Mouse (Mus musculus): ENCODE results near the gene Spast.

Gene Spast

GRCm38 (mm10) chr17:74424401-74425005, 85.7 kb downstream of the Spast start:
- no peak for DNase-seq (ENCODE audit: low read depth)

DNA sequence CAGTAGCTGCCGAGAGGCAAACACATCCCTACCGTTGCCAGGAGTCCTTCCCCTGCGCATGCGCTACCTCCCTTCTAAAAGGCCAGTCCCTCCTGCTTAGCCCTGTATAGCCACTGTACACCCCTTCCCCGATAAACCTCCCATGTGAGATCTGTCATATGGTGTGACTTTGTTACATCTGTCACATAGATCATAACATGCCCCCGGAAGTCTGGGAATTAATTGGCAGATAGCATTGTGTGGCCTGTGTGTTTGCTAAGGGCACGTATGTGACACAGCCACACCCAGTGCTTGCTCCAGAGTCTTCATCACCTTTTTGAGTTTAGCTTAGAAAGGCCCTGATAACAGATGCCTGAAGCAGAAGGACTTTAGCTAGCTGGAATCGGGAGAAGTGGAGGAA, 91.3 kb downstream of the Spast start:
- no peak for DNase-seq (ENCODE audit: low read depth)

GRCm38 (mm10) chr17:74431481-74431880, 92.7 kb downstream of the Spast start:
- peak; percentile 22 for DNase-seq (ENCODE audit: low read depth)

DNA sequence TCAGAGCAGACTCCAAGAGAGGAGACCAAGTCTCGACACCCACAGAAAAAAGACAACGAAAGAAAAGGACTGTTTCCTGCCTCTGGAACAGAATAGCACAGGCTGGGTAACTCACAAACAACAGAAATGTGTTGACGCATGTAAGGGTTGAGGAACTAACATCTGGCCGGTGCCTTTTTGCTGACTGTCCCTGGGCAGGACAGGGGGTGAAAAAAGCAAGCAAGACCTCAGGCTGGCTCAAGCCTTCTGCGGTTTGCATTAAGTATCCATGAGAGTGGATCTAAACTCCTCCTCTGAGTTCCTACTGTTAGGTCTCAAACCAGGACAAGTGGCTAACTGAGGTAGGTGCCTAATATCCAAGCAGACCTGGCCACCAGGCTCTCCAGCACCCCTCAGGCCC, 93.8 kb downstream of the Spast start:
- no peak for DNase-seq (ENCODE audit: low read depth)

DNA sequence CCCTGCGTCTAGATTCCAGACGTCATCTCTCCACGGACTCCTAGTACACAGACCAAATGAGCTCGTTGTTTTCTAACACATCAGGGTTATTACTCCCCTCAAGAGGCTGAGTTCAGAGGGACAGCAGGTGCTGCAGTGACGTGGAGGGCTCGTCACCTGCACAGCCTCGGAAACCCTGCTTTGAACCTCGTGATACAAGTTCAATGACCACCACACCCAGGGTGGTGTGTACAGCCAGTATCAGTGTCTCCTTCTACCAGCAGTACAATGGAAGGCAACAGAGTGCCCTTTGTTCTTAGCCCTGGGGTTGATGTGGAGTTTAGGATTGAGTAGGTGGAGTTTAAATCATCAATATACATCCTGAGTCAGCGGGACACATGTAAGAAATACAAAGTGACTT, 99.0 kb downstream of the Spast start:
- DNase-seq (ENCODE audit: low read depth), result no peak

DNA sequence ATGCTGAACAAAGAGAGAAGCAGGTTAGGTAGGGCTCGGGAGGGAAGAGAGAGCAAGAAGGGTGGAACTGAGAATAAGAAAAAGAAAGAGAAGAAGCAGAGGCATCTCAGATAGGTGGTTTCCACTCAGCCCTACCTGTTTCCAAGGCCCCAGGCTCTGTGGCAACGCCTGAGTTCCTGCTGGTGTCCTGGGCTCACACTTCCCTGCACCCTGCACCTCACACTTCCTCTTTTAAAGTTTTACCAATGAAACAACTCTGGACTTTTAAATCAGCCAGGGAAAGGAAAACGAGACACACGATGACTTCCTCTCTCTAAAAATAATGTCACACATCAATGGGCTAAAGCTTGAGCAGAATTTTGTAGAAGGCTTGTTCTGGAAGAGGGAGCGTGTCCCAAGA, 101.7 kb downstream of the Spast start:
- DNase-seq (ENCODE audit: low read depth), result peak; percentile 38

Data from c-Kit-positive CD71-negative TER-119-negative erythroid progenitor cells, embryonic 14.5 days (primary cell).